Mouse (Mus musculus): Measurements from ENCODE around the gene Gprin1. TPM values are rescaled to one million over a fixed set of nuclear protein-coding genes. Genes with fewer than 3 reads are reported as not detected.
"Not testable (repeated sequence)": the region's sequence is repeated elsewhere in the genome, so short reads cannot be mapped to it uniquely, and the experiment has no call there.

Gene Gprin1
- not detected in 2 replicates for total RNA-seq (2014; fragmentation: Nextera tagmentation)
- total RNA-seq (2017) = not detected in 2 replicates

- no peak for ATAC-seq (replicated peaks; ENCODE audit: poor library complexity, severe bottlenecking)
Measured at GRCm38 (mm10) chr13:54749864-54750411, at the start of gene Gprin1. Gprin1 (minus strand) TSS chr13:54749874.

- no peak for ATAC-seq (replicated peaks; ENCODE audit: poor library complexity, severe bottlenecking)
Measured at GRCm38 (mm10) chr13:54798740-54799139, 49.1 kb upstream of the Gprin1 start.

GRCm38 (mm10) chr13:54797861-54798643, 48.4 kb upstream of the Gprin1 start:
- no peak for ATAC-seq (replicated peaks; ENCODE audit: poor library complexity, severe bottlenecking)

DNA sequence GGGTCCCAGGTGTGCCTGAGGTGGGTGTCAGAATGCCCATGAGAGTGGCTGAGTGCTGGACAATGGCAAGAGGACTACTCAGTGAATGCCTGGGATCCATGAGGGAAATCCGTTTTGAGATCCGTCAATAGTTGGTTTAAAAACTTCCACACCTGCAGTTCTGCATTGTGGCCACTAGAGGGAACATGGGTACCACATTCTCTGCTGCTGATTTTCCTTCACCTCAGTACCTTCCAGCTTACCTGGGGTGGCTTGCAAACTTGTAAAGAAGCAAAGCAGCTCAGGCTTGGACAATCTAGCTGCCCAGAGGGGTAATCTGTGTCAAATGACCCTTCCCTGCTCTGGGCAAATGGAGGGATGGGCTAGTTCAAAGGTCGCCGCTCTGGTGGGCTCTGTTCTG, 47.7 kb upstream of the Gprin1 start:
- peak; percentile 27; the same call in 1 of the 2 replicates for ATAC-seq (replicated peaks; ENCODE audit: poor library complexity, severe bottlenecking)

- ATAC-seq (replicated peaks; ENCODE audit: poor library complexity, severe bottlenecking) = no peak
Measured at GRCm38 (mm10) chr13:54794843-54795242, 45.2 kb upstream of the Gprin1 start.

DNA sequence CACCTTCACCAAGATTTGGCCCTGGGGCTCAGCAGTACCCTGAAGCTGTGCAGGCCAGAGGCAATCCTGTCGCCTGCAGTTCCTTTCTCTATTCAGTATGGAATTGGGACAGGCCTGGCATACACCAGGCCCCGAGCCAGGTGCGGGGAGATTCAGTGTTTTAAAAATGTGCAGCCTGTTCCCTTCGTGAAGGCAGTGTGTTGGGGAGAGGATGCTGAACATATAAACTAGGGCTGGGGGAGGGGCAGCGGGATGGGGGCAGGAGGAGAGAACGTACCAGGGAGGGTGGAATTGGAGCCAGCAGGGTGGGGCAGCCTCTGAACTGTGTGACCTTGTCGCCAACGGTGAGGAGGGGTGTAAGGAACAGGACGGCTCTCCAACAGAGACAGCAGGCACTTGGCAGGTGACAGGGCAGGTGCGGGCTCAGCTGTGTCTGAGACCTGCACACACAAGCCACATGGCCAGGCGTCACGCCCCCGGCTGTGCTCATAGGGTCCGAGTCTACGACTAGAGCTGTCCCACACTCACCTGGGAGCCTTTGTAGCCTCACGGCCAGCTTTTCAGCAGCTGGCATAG, 44.4 kb upstream of the Gprin1 start:
- no peak for ATAC-seq (replicated peaks; ENCODE audit: poor library complexity, severe bottlenecking)

DNA sequence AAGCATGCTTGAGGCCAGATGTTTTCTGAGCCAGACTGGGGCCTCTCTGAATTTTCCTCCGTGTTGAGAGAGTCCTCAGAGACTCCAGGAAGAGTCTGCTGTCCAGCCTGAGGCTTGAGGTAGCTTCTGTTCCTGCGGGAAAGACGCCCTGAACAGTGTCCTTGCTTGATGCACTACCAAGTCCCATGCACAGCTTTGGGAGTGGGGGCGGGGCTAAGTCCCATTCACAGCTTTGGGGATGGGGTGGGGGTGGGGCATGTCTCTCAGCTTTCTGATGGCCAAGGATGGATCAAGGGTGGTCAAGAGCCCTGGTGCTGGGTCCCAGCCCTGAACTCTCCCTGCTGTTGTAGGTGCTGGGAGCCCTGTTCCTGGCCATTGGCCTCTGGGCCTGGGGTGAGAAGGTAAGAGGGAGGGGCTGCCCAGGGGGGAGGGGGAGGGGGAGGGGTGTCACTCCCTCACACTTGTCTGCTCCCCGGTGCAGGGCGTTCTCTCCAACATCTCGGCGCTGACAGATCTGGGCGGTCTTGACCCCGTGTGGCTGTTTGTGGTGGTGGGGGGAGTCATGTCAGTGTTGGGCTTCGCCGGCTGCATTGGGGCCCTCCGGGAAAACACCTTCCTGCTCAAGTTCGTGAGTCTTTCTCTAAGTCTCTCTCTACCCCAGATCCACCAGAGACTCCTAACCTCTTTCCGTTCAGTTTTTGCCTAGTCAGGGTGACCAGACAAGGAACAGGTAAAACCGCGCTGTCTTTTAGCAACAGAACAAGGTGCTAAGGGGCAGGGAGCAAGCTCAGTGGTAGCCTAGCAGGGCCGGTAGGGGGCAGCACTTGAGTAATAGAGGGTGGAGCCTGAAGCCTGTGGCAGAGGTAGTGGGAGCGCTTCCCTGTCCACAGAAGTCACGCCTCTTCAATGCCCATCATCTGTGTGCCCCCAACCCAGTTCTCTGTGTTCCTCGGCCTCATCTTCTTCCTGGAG, 42.9 kb upstream of the Gprin1 start:
- ATAC-seq (replicated peaks; ENCODE audit: poor library complexity, severe bottlenecking) = no peak

DNA sequence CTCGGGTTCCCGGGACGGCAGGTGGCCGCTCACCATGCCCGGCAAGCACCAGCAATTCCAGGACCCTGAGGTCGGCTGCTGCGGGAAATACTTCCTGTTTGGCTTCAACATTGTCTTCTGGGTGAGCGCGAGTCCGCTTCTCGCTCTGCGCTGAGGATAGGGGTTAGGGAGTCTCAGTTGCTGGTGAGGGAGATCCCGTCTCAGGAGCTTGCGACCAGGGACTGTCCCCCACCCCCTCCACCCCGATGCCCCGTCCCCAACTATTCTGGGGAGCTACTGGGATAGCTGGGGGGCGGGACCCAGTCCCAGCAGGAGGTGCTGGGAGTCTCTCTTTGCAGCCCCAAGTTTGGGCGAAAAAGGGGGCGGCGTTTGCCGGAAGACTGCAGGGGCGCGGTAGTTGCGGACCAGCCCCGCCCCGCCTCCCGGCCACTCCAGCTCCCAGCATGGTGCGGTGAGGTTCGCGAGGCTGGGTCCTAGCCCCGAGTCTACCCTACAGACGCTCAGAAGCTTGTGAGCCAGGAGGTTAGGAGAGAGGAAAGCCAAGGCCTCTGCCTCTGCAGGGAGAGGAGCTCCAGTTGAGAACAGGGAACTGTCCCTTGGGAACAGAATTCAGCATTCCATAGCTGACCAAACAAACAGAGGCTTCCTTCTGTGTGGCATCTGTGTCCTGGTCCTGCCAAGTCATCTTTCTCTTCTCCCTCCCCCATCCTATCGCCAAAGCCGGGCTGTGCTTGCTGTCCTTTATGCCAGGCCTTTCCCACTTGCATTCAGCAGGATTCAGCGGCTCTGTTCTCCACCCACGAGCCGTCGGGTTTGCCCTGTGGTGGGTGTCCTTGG, 40.1 kb upstream of the Gprin1 start:
- ATAC-seq (replicated peaks; ENCODE audit: poor library complexity, severe bottlenecking) = peak; percentile 31

GRCm38 (mm10) chr13:54788740-54789560, 39.3 kb upstream of the Gprin1 start, which contains the start of gene Tspan17:
Tspan17 (plus strand) TSS chr13:54789377.
- peak; percentile 89 for ATAC-seq (replicated peaks; ENCODE audit: poor library complexity, severe bottlenecking)

DNA sequence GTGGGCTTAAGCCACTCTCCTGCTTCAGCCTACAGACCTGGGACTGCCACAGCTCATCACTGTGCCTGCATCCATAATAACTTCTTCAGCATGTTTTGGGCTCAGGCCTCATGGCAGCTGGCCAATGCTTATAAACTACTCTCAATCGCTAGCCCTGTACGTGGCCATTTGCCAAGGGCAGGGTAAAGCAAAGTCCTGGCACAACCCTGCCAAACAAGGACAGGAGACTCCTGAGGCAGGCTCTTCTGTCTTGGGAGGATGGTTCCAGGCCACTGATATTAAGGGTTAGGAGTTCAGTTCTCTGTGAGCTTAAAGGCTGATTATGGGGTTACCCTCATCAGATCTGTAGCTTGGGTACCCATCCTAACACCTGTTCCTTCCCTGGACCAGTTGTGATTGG, 37.9 kb upstream of the Gprin1 start:
- not testable (repeated sequence) for ATAC-seq (replicated peaks; ENCODE audit: poor library complexity, severe bottlenecking)

- no peak for ATAC-seq (replicated peaks; ENCODE audit: poor library complexity, severe bottlenecking)
Measured at GRCm38 (mm10) chr13:54783698-54784097, 34.0 kb upstream of the Gprin1 start, which contains the start of gene Eif4e1b. Eif4e1b (plus strand) TSS chr13:54783998.

DNA sequence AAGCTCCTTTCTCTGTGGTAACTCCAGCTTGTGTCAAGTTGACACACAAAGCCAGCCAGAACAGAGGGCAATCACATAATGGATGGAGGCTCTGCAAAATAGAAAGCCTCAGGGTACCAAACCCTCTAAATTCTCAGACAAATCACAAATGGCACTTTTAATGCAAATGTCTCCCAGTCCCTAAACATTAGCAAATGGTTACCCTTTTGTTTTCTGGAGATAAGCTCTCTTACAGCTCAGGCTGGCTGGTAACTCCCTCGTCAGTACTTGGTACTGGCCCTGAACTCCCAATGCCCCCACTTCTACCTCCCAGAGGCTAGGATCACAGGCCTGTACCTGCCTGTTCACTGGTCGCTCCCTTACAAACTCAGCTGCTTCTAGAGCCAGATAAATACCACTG, 33.6 kb upstream of the Gprin1 start:
- ATAC-seq (replicated peaks; ENCODE audit: poor library complexity, severe bottlenecking) = no peak

- ATAC-seq (replicated peaks; ENCODE audit: poor library complexity, severe bottlenecking) = no peak
Measured at GRCm38 (mm10) chr13:54781086-54781485, 31.4 kb upstream of the Gprin1 start.

GRCm38 (mm10) chr13:54780592-54780991, 30.9 kb upstream of the Gprin1 start:
- ATAC-seq (replicated peaks; ENCODE audit: poor library complexity, severe bottlenecking) = no peak

- ATAC-seq (replicated peaks; ENCODE audit: poor library complexity, severe bottlenecking) = no peak
Measured at GRCm38 (mm10) chr13:54767012-54767411, 17.3 kb upstream of the Gprin1 start.

GRCm38 (mm10) chr13:54766192-54766768, 16.6 kb upstream of the Gprin1 start, which contains the start of gene Sncb:
Sncb (minus strand) TSS chr13:54766595.
- ATAC-seq (replicated peaks; ENCODE audit: poor library complexity, severe bottlenecking) = peak; percentile 93

GRCm38 (mm10) chr13:54765281-54766191, 15.9 kb upstream of the Gprin1 start:
- ATAC-seq (replicated peaks; ENCODE audit: poor library complexity, severe bottlenecking) = no peak

Measured in granulocyte monocyte progenitor cell, adult 5-6 weeks (primary cell).